Mouse (Mus musculus) heart, embryonic 15.5 days (tissue): ENCODE measurements around the gene Aifm2. TPM values are rescaled to one million over a fixed set of nuclear protein-coding genes. Genes with fewer than 3 reads are reported as not detected.

ENCODE experiments used
- ATAC-seq: fragments of 200-750 bp; cut with Nextera tagmentation; replicated peaks from 2 replicates; pipeline ENCODE4 v1.8.0; 2017; ENCODE audit warnings: low read depth, moderate TSS enrichment; ENCODE audit not compliant: insufficient number of reproducible peaks, insufficient read depth, low FRiP score
- H3K27ac ChIP-seq: fragments of 300-500 bp; sonication (generic); 2 replicates; pipeline ENCODE4 v1.5.1; 2015; ENCODE audit warnings: mild to moderate bottlenecking, inconsistent platforms
- H3K27me3 ChIP-seq: fragments of 300-500 bp; sonication (generic); 2 replicates; pipeline ENCODE4 v1.6.1; 2015; ENCODE audit warnings: inconsistent platforms
- H3K36me3 ChIP-seq: fragments of 300-500 bp; sonication (generic); 2 replicates; pipeline ENCODE4 v1.6.1; 2015; ENCODE audit warnings: mild to moderate bottlenecking, inconsistent platforms
- H3K4me1 ChIP-seq: fragments of 300-500 bp; sonication (generic); replicated peaks from 2 replicates; pipeline ENCODE4 v1.6.1; 2015; ENCODE audit warnings: inconsistent platforms
- H3K4me2 ChIP-seq: fragments of 300-500 bp; sonication (generic); 2 replicates; pipeline ENCODE4 v1.6.1; 2015; ENCODE audit warnings: inconsistent platforms, mild to moderate bottlenecking, moderate library complexity
- H3K4me3 ChIP-seq: fragments of 300-500 bp; sonication (generic); 2 replicates; pipeline ENCODE4 v1.5.1; 2015; ENCODE audit warnings: mild to moderate bottlenecking, inconsistent platforms
- H3K9ac ChIP-seq: fragments of 300-500 bp; sonication (generic); 2 replicates; pipeline ENCODE4 v1.6.1; 2015; ENCODE audit warnings: mild to moderate bottlenecking, inconsistent platforms
- H3K9me3 ChIP-seq: fragments of 300-500 bp; sonication (generic); replicated peaks from 2 replicates; pipeline ENCODE4 v1.6.1; 2016; ENCODE audit warnings: inconsistent platforms
- whole genome bisulfite sequencing: fragments of 180-500 bp; shearing (Covaris S2); methylation state at CpG from one replicate; pipeline ENCODE4 v1.1.7; 2015; ENCODE audit warnings: mixed read lengths; 5-methylcytosine and 5-hydroxymethylcytosine counted together
- polyA plus RNA-seq: library from polyadenylated mRNA; unstranded; fragments of >200 nt; fragmentation: Nextera tagmentation; extraction: Ambion mirVana; gene quantifications from 2 replicates; pipeline ENCODE4 v1.2.1, GENCODE M21; 2015

Aifm2 gene
- polyA plus RNA-seq, 1 experiment from 2014 or later = 22.0 TPM

- 85% methylated on average over 7 of the region's 7 CpGs for WGBS
- no peaks in the 10 kb centered on the region for H3K36me3 ChIP-seq
- no peak overlapping the region for H3K4me2 ChIP-seq
- ATAC-seq = no peak
- no peak overlapping the region for H3K9ac ChIP-seq
- no peaks in the 10 kb centered on the region for H3K9me3 ChIP-seq
- no peak overlapping the region for H3K4me3 ChIP-seq
- no peaks in the 10 kb centered on the region for H3K27me3 ChIP-seq
- peaks cover 20% of the 10 kb centered on the region for H3K4me1 ChIP-seq
- no peak overlapping the region for H3K27ac ChIP-seq
These were observed 5.3 kb downstream of the Aifm2 start for GRCm38 (mm10) chr10:61720331-61720730.

GRCm38 (mm10) chr10:61722215-61722614, 7.2 kb downstream of the Aifm2 start:
- H3K9me3 ChIP-seq = no peaks in the 10 kb centered on the region
- H3K27ac ChIP-seq = no peak overlapping the region
- no peak overlapping the region for H3K9ac ChIP-seq
- peaks cover 5% of the 10 kb centered on the region; the same call in 1 of the 2 replicates for H3K36me3 ChIP-seq
- 65% methylated on average over 3 of the region's 3 CpGs for WGBS
- no peaks in the 10 kb centered on the region for H3K27me3 ChIP-seq
- H3K4me1 ChIP-seq = peaks cover 8% of the 10 kb centered on the region; the same call in 1 of the 2 replicates
- no peak overlapping the region for H3K4me3 ChIP-seq
- no peak overlapping the region for H3K4me2 ChIP-seq
- ATAC-seq = no peak

- peak; percentile 20; the same call in 1 of the 2 replicates for ATAC-seq
- 43% methylated on average over 6 of the region's 6 CpGs for WGBS
These were observed 8.2 kb downstream of the Aifm2 start for GRCm38 (mm10) chr10:61723271-61723670.

GRCm38 (mm10) chr10:61729181-61729580, 14.1 kb downstream of the Aifm2 start:
- ATAC-seq = no peak
- Histone ChIP-seq H3K4me2 (no peak overlapping the region), H3K4me3 (no peak overlapping the region), H3K27me3 (no peaks in the 10 kb centered on the region), H3K9me3 (no peaks in the 10 kb centered on the region), H3K27ac (no peak overlapping the region), H3K4me1 (no peaks in the 10 kb centered on the region), H3K36me3 (peaks cover 17% of the 10 kb centered on the region), H3K9ac (no peak overlapping the region)
- WGBS = 76% methylated on average over 11 of the region's 11 CpGs

More at GRCm38 (mm10) chr10:61723271-61723670, 8.2 kb downstream of the Aifm2 start:
- Histone ChIP-seq H3K4me2 (no peak overlapping the region), H3K9ac (no peak overlapping the region), H3K27me3 (no peaks in the 10 kb centered on the region), H3K4me1 (peaks cover 8% of the 10 kb centered on the region; the same call in 1 of the 2 replicates), H3K4me3 (no peak overlapping the region), H3K9me3 (no peaks in the 10 kb centered on the region), H3K27ac (peak overlapping the region; percentile 37; the same call in 1 of the 2 replicates), H3K36me3 (peaks cover 5% of the 10 kb centered on the region; the same call in 1 of the 2 replicates)

GRCm38 (mm10) chr10:61730171-61730570, 15.1 kb downstream of the Aifm2 start:
- H3K27me3 ChIP-seq = no peaks in the 10 kb centered on the region
- no peak for ATAC-seq
- H3K9ac ChIP-seq = no peak overlapping the region
- no peaks in the 10 kb centered on the region for H3K4me1 ChIP-seq
- WGBS = 96% methylated on average over 6 of the region's 6 CpGs
- H3K4me3 ChIP-seq = no peak overlapping the region
- H3K36me3 ChIP-seq = peaks cover 17% of the 10 kb centered on the region
- H3K27ac ChIP-seq = no peak overlapping the region
- H3K4me2 ChIP-seq = no peak overlapping the region
- H3K9me3 ChIP-seq = no peaks in the 10 kb centered on the region

GRCm38 (mm10) chr10:61734377-61734776, 19.3 kb downstream of the Aifm2 start:
- no peaks in the 10 kb centered on the region for H3K9me3 ChIP-seq
- no peaks in the 10 kb centered on the region for H3K27me3 ChIP-seq
- H3K4me2 ChIP-seq = no peak overlapping the region
- no peak overlapping the region for H3K4me3 ChIP-seq
- 45% methylated on average over 3 of the region's 3 CpGs for WGBS
- ATAC-seq = no peak
- H3K27ac ChIP-seq = no peak overlapping the region
- H3K4me1 ChIP-seq = no peaks in the 10 kb centered on the region
- no peak overlapping the region for H3K9ac ChIP-seq
- H3K36me3 ChIP-seq = peaks cover 18% of the 10 kb centered on the region

- Histone ChIP-seq H3K4me1 (no peaks in the 10 kb centered on the region), H3K36me3 (peaks cover 28% of the 10 kb centered on the region; the same call in 1 of the 2 replicates), H3K27ac (no peak overlapping the region), H3K9ac (no peak overlapping the region), H3K4me3 (no peak overlapping the region), H3K9me3 (no peaks in the 10 kb centered on the region), H3K27me3 (no peaks in the 10 kb centered on the region), H3K4me2 (no peak overlapping the region)
- no peak for ATAC-seq
- 54% methylated on average over 10 of the region's 10 CpGs for WGBS
These were observed 21.6 kb downstream of the Aifm2 start for GRCm38 (mm10) chr10:61736671-61737078.

- Histone ChIP-seq H3K27ac (no peak overlapping the region), H3K36me3 (peaks cover 34% of the 10 kb centered on the region), H3K4me2 (no peak overlapping the region), H3K4me1 (no peaks in the 10 kb centered on the region), H3K9me3 (no peaks in the 10 kb centered on the region), H3K4me3 (no peak overlapping the region), H3K27me3 (no peaks in the 10 kb centered on the region), H3K9ac (no peak overlapping the region)
- WGBS = 73% methylated on average over 1 of the region's 1 CpGs
- ATAC-seq = no peak
These were observed 22.5 kb downstream of the Aifm2 start for GRCm38 (mm10) chr10:61737537-61737936.

GRCm38 (mm10) chr10:61738126-61738525, 23.1 kb downstream of the Aifm2 start:
- 91% methylated on average over 4 of the region's 4 CpGs for WGBS
- Histone ChIP-seq H3K27ac (no peak overlapping the region), H3K27me3 (no peaks in the 10 kb centered on the region), H3K9ac (no peak overlapping the region), H3K36me3 (peaks cover 37% of the 10 kb centered on the region), H3K4me3 (no peak overlapping the region), H3K4me1 (no peaks in the 10 kb centered on the region), H3K4me2 (no peak overlapping the region), H3K9me3 (no peaks in the 10 kb centered on the region)
- no peak for ATAC-seq

GRCm38 (mm10) chr10:61741306-61741705, 26.2 kb downstream of the Aifm2 start:
- no peak overlapping the region for H3K27ac ChIP-seq
- no peaks in the 10 kb centered on the region for H3K27me3 ChIP-seq
- no peaks in the 10 kb centered on the region for H3K4me1 ChIP-seq
- 63% methylated on average over 1 of the region's 1 CpGs for WGBS
- H3K36me3 ChIP-seq = peaks cover 64% of the 10 kb centered on the region
- no peak overlapping the region for H3K4me2 ChIP-seq
- no peak for ATAC-seq
- no peak overlapping the region for H3K9ac ChIP-seq
- no peaks in the 10 kb centered on the region for H3K9me3 ChIP-seq
- H3K4me3 ChIP-seq = no peak overlapping the region

GRCm38 (mm10) chr10:61741873-61742272, 26.8 kb downstream of the Aifm2 start:
- WGBS = 84% methylated on average over 4 of the region's 4 CpGs
- no peak overlapping the region for H3K27ac ChIP-seq
- H3K36me3 ChIP-seq = peaks cover 70% of the 10 kb centered on the region
- H3K4me3 ChIP-seq = no peak overlapping the region
- no peak overlapping the region for H3K4me2 ChIP-seq
- H3K9me3 ChIP-seq = no peaks in the 10 kb centered on the region
- ATAC-seq = no peak
- no peaks in the 10 kb centered on the region for H3K4me1 ChIP-seq
- no peaks in the 10 kb centered on the region for H3K27me3 ChIP-seq
- H3K9ac ChIP-seq = no peak overlapping the region

- 90% methylated on average over 8 of the region's 8 CpGs for WGBS
- Histone ChIP-seq H3K36me3 (peaks cover 74% of the 10 kb centered on the region), H3K9ac (no peak overlapping the region), H3K4me2 (no peak overlapping the region), H3K4me1 (no peaks in the 10 kb centered on the region), H3K4me3 (no peak overlapping the region), H3K27ac (no peak overlapping the region), H3K27me3 (no peaks in the 10 kb centered on the region), H3K9me3 (no peaks in the 10 kb centered on the region)
- ATAC-seq = no peak
These were observed 27.3 kb downstream of the Aifm2 start for GRCm38 (mm10) chr10:61742336-61742735.
